Mouse (Mus musculus): Measurements from ENCODE around the gene Lrrc20. TPM values are rescaled to one million over a fixed set of nuclear protein-coding genes. Genes with fewer than 3 reads are reported as not detected.

The Lrrc20 gene
- 5.8 TPM in 2 replicates for polyA plus RNA-seq (2015; fragmentation: Nextera tagmentation; extraction: Ambion mirVana)

DNA sequence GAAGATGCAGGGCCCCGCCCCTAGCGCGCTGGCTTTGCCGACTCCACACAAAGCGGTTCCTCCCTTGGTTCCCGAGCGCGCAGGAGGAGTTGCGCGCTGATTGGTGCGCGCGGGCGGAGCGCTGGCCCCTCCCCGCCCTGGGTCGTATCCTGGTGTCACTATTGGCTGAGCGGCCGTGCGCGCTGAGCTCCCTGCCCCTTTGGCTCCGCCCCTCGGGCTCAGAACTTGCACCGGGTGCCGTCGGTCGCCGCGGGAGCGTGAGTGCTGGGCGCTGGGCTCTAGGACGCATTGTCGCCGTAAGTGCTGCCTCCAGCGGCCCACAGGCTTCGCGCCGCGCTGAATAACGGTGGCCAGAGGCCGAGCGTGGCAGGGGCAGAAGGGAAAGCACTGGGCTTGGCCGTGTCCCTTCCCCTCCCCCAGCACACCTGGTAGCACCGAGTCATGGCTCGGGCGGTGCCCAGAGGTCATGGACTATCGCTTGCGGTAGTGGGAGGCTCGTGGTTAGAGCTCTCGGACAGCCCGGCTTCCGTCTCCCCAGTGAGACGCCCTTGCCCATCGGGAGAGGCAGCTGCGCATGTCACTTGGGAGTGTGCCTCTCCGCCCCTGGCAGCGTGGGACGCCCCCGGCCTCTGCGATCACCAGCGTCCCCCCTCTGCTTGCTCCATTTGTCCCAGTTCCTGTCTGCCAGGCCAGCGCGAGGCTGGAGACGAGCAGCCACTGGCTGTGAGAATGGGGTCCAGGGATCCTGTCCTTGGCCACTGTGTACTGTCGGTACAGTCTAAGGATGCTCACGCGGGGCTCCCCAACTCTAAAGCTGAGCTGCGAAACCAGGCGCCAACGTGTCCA lies at the start of gene Lrrc20:
Gene Lrrc20 (plus strand): TSS at position 208 of the 846 bp plus-strand sequence.
- H3K4me2 ChIP-seq (ENCODE audit: low read depth, low read length): peak within 1 kb of the TSS; percentile 96
- H3K4me3 ChIP-seq (ENCODE audit: low read length): peak within 1 kb of the TSS; percentile 94
- under 1% methylated on average over 70 of the region's 70 CpGs for WGBS
- H3K4me1 ChIP-seq (ENCODE audit: control insufficient read depth, insufficient read depth, low read length): peaks cover 10% of the 10 kb centered on the region
- H3K9me3 ChIP-seq (ENCODE audit: control insufficient read depth, low read length): no peaks in the 10 kb centered on the region
- H3K9ac ChIP-seq (ENCODE audit: low read depth, low read length): peak within 1 kb of the TSS; percentile 81
- no peaks in the 10 kb centered on the region for H3K27me3 ChIP-seq (replicated peaks; ENCODE audit: control insufficient read depth, insufficient read depth, low read length)
- peak within 1 kb of the TSS; percentile 66 for H3K27ac ChIP-seq (ENCODE audit: low read length)
- no peaks in the 10 kb centered on the region for H3K36me3 ChIP-seq (ENCODE audit: control insufficient read depth, insufficient read depth, low read length)
- peak; percentile 100 for ATAC-seq

DNA sequence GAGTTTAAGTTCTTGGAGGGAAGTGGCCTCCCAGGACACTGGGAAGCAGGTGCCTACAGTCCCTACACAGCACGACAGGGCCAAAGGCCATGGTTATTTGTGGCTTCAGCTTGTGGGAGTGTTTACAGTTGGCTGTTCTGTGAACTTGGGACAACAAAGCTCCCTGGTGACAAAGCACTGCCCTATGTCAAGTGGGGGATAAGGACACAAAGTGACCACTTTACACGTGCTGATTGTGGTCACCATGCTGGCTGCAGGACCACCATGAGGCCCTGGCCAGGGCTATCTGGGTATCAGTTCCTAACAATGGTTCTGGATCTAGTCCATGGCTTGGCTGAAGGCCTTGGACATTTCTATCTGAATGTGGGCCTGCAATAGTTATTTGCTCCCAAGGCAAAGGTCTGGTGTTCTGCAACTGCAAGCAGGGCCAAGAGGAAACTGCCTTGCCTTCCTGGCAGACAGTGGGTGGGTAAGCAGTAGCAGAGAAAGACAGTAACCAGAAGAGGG lies 49.3 kb upstream of the Lrrc20 start:
- H3K27ac ChIP-seq (ENCODE audit: low read length): no peak overlapping the region

GRCm38 (mm10) chr10:61427951-61428350 lies 47.6 kb upstream of the Lrrc20 start:
- Histone ChIP-seq H3K27me3 (replicated peaks; ENCODE audit: control insufficient read depth, insufficient read depth, low read length) (no peaks in the 10 kb centered on the region), H3K9ac (ENCODE audit: low read depth, low read length) (no peak overlapping the region), H3K9me3 (ENCODE audit: control insufficient read depth, low read length) (no peaks in the 10 kb centered on the region), H3K4me3 (ENCODE audit: low read length) (no peak overlapping the region), H3K4me1 (ENCODE audit: control insufficient read depth, insufficient read depth, low read length) (peaks cover 4% of the 10 kb centered on the region; the same call in 1 of the 2 replicates), H3K27ac (ENCODE audit: low read length) (no peak overlapping the region), H3K4me2 (ENCODE audit: low read depth, low read length) (no peak overlapping the region), H3K36me3 (ENCODE audit: control insufficient read depth, insufficient read depth, low read length) (peaks cover 9% of the 10 kb centered on the region)
- 82% methylated on average over 6 of the region's 6 CpGs for WGBS
- ATAC-seq: no peak

More for the DNA sequence above, 49.3 kb upstream of the Lrrc20 start:
- WGBS: 46% methylated on average over 2 of the region's 2 CpGs
- Histone ChIP-seq H3K4me2 (ENCODE audit: low read depth, low read length) (no peak overlapping the region), H3K9ac (ENCODE audit: low read depth, low read length) (no peak overlapping the region), H3K27me3 (replicated peaks; ENCODE audit: control insufficient read depth, insufficient read depth, low read length) (no peaks in the 10 kb centered on the region), H3K4me1 (ENCODE audit: control insufficient read depth, insufficient read depth, low read length) (peaks cover 4% of the 10 kb centered on the region; the same call in 1 of the 2 replicates), H3K36me3 (ENCODE audit: control insufficient read depth, insufficient read depth, low read length) (peaks cover 5% of the 10 kb centered on the region), H3K9me3 (ENCODE audit: control insufficient read depth, low read length) (no peaks in the 10 kb centered on the region), H3K4me3 (ENCODE audit: low read length) (no peak overlapping the region)
- no peak for ATAC-seq

DNA sequence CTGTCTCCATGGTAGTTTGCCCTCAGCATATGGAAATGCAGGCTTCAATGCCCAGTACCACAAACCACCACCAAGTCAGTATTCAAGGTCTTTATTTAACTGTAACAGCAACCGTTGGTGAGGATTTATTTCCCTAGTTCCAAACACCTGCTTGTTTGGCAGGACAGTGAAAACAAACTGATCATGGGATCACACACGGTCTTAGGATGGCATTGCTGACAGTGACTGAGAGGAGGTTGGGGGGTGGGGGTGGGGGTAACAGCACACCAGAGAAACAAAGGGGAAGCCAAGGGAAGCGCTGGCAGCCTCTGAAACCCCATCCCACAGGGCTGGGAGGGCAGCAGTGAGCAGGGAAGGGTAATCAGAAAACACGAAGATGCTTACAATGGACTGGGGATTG lies 47.2 kb upstream of the Lrrc20 start:
- H3K9ac ChIP-seq (ENCODE audit: low read depth, low read length): no peak overlapping the region
- H3K36me3 ChIP-seq (ENCODE audit: control insufficient read depth, insufficient read depth, low read length): peaks cover 12% of the 10 kb centered on the region
- no peaks in the 10 kb centered on the region for H3K9me3 ChIP-seq (ENCODE audit: control insufficient read depth, low read length)
- no peak overlapping the region for H3K27ac ChIP-seq (ENCODE audit: low read length)
- no peak for ATAC-seq
- no peak overlapping the region for H3K4me3 ChIP-seq (ENCODE audit: low read length)
- H3K4me2 ChIP-seq (ENCODE audit: low read depth, low read length): no peak overlapping the region
- no peaks in the 10 kb centered on the region for H3K27me3 ChIP-seq (replicated peaks; ENCODE audit: control insufficient read depth, insufficient read depth, low read length)
- 63% methylated on average over 4 of the region's 4 CpGs for WGBS
- peaks cover 4% of the 10 kb centered on the region; the same call in 1 of the 2 replicates for H3K4me1 ChIP-seq (ENCODE audit: control insufficient read depth, insufficient read depth, low read length)

DNA sequence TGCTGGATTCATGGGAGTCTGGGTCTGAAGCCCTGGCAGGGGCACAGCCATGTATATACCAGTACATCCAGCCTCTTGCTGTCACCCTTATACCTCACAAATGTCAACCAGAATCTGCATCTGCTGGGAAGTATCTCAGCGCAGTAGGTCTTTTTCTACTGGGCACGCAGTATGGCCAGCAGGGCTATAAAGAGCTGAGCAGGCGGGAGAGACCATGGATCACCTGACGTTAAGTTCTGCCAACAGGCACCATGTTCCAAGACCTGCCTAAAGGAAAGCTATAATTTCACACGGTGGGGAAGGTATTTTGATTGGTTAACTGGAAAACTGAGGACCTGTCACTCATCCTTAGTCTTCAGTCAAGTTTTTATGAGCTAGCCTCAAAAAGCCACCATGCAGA lies 46.6 kb upstream of the Lrrc20 start:
- 87% methylated on average over 5 of the region's 5 CpGs for WGBS

GRCm38 (mm10) chr10:61431375-61431774 lies 44.2 kb upstream of the Lrrc20 start:
- WGBS: 89% methylated on average over 9 of the region's 9 CpGs
- Histone ChIP-seq H3K4me2 (ENCODE audit: low read depth, low read length) (no peak overlapping the region), H3K27me3 (replicated peaks; ENCODE audit: control insufficient read depth, insufficient read depth, low read length) (no peaks in the 10 kb centered on the region), H3K9me3 (ENCODE audit: control insufficient read depth, low read length) (no peaks in the 10 kb centered on the region), H3K9ac (ENCODE audit: low read depth, low read length) (no peak overlapping the region), H3K4me3 (ENCODE audit: low read length) (no peak overlapping the region), H3K4me1 (ENCODE audit: control insufficient read depth, insufficient read depth, low read length) (no peaks in the 10 kb centered on the region; the same call in 1 of the 2 replicates), H3K36me3 (ENCODE audit: control insufficient read depth, insufficient read depth, low read length) (peaks cover 22% of the 10 kb centered on the region), H3K27ac (ENCODE audit: low read length) (no peak overlapping the region)
- ATAC-seq: no peak

More for the DNA sequence above, 46.6 kb upstream of the Lrrc20 start:
- no peak overlapping the region for H3K9ac ChIP-seq (ENCODE audit: low read depth, low read length)
- H3K27me3 ChIP-seq (replicated peaks; ENCODE audit: control insufficient read depth, insufficient read depth, low read length): no peaks in the 10 kb centered on the region
- no peak for ATAC-seq
- H3K36me3 ChIP-seq (ENCODE audit: control insufficient read depth, insufficient read depth, low read length): peaks cover 18% of the 10 kb centered on the region
- H3K4me2 ChIP-seq (ENCODE audit: low read depth, low read length): no peak overlapping the region
- no peaks in the 10 kb centered on the region for H3K9me3 ChIP-seq (ENCODE audit: control insufficient read depth, low read length)
- H3K4me1 ChIP-seq (ENCODE audit: control insufficient read depth, insufficient read depth, low read length): peaks cover 4% of the 10 kb centered on the region; the same call in 1 of the 2 replicates
- H3K27ac ChIP-seq (ENCODE audit: low read length): no peak overlapping the region
- no peak overlapping the region for H3K4me3 ChIP-seq (ENCODE audit: low read length)

DNA sequence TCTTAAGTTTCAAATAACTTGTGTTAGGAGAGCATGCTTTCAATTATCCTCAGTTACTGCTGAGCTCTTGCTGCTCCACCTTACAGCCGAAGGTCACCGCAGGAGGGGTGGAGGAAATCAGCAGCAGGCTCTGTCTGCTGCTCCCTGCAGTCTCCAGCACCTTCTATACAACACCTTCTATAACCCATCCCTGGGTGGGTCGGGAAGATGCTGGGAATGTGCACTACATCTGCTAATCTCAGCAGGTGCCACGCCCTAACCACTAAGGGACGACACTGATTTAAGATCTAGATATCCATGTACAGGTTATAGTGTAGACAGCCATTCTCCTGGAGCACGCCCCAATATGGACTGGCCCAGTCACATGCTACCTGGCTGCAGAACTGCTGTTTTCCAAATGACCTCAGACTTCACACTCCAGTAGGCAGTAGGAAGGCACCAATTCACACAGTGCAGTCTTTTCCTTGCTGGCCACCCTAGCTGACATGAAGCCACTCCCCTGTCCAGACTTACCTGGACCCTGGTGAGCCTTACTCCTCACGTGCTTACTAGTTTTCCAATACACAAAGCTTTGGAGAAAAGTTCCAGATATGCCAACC lies 35.3 kb upstream of the Lrrc20 start:
- ATAC-seq: peak; percentile 83
- no peak overlapping the region for H3K27ac ChIP-seq (ENCODE audit: low read length)
- 81% methylated on average over 7 of the region's 7 CpGs for WGBS

GRCm38 (mm10) chr10:61443456-61443855 lies 32.1 kb upstream of the Lrrc20 start:
- 49% methylated on average over 6 of the region's 6 CpGs for WGBS
- Histone ChIP-seq H3K27me3 (replicated peaks; ENCODE audit: control insufficient read depth, insufficient read depth, low read length) (no peaks in the 10 kb centered on the region), H3K36me3 (ENCODE audit: control insufficient read depth, insufficient read depth, low read length) (no peaks in the 10 kb centered on the region; the same call in 1 of the 2 replicates), H3K9ac (ENCODE audit: low read depth, low read length) (no peak overlapping the region), H3K27ac (ENCODE audit: low read length) (peak overlapping the region; percentile 24; the same call in 1 of the 2 replicates), H3K4me2 (ENCODE audit: low read depth, low read length) (no peak overlapping the region), H3K4me3 (ENCODE audit: low read length) (no peak overlapping the region), H3K4me1 (ENCODE audit: control insufficient read depth, insufficient read depth, low read length) (peaks cover 33% of the 10 kb centered on the region), H3K9me3 (ENCODE audit: control insufficient read depth, low read length) (no peaks in the 10 kb centered on the region)
- no peak for ATAC-seq

More for the DNA sequence above, 35.3 kb upstream of the Lrrc20 start:
- Histone ChIP-seq H3K9ac (ENCODE audit: low read depth, low read length) (no peak overlapping the region), H3K4me2 (ENCODE audit: low read depth, low read length) (no peak overlapping the region), H3K4me1 (ENCODE audit: control insufficient read depth, insufficient read depth, low read length) (peaks cover 24% of the 10 kb centered on the region), H3K27me3 (replicated peaks; ENCODE audit: control insufficient read depth, insufficient read depth, low read length) (no peaks in the 10 kb centered on the region), H3K4me3 (ENCODE audit: low read length) (no peak overlapping the region), H3K9me3 (ENCODE audit: control insufficient read depth, low read length) (no peaks in the 10 kb centered on the region), H3K36me3 (ENCODE audit: control insufficient read depth, insufficient read depth, low read length) (no peaks in the 10 kb centered on the region; the same call in 1 of the 2 replicates)

GRCm38 (mm10) chr10:61443876-61444275 lies 31.7 kb upstream of the Lrrc20 start:
- 50% methylated on average over 1 of the region's 1 CpGs for WGBS
- H3K9me3 ChIP-seq (ENCODE audit: control insufficient read depth, low read length): no peaks in the 10 kb centered on the region
- H3K27ac ChIP-seq (ENCODE audit: low read length): peak overlapping the region; percentile 24; the same call in 1 of the 2 replicates
- no peaks in the 10 kb centered on the region for H3K27me3 ChIP-seq (replicated peaks; ENCODE audit: control insufficient read depth, insufficient read depth, low read length)
- H3K4me1 ChIP-seq (ENCODE audit: control insufficient read depth, insufficient read depth, low read length): peaks cover 34% of the 10 kb centered on the region
- H3K4me3 ChIP-seq (ENCODE audit: low read length): no peak overlapping the region
- H3K36me3 ChIP-seq (ENCODE audit: control insufficient read depth, insufficient read depth, low read length): no peaks in the 10 kb centered on the region; the same call in 1 of the 2 replicates
- ATAC-seq: no peak
- H3K4me2 ChIP-seq (ENCODE audit: low read depth, low read length): no peak overlapping the region
- H3K9ac ChIP-seq (ENCODE audit: low read depth, low read length): no peak overlapping the region
